Mouse (Mus musculus) midbrain, embryonic 16.5 days (tissue): Measurements from ENCODE around the gene 5330417H12Rik. TPM values are rescaled to one million over a fixed set of nuclear protein-coding genes. Genes with fewer than 3 reads are reported as not detected.

Source experiments
- ATAC-seq: fragments of 200-750 bp; cut with Nextera tagmentation; 2 replicates; pipeline ENCODE4 v1.8.0; 2017; ENCODE audit warnings: moderate TSS enrichment
- H3K27ac ChIP-seq: fragments of 300-500 bp; sonication (generic); 2 replicates; pipeline ENCODE4 v1.5.1; 2014; ENCODE audit warnings: mild to moderate bottlenecking, low read length, mixed read lengths
- H3K27me3 ChIP-seq: fragments of 300-500 bp; sonication (generic); 2 replicates; pipeline ENCODE4 v1.6.1; 2014; ENCODE audit warnings: low read depth, low read length, mixed read lengths; ENCODE audit not compliant: control insufficient read depth, insufficient read depth
- H3K36me3 ChIP-seq: fragments of 300-500 bp; sonication (generic); 2 replicates; pipeline ENCODE4 v1.6.1; 2014; ENCODE audit warnings: mild to moderate bottlenecking, low read length, moderate library complexity, mixed read lengths; ENCODE audit not compliant: control insufficient read depth, insufficient read depth
- H3K4me1 ChIP-seq: fragments of 300-500 bp; sonication (generic); 2 replicates; pipeline ENCODE4 v1.6.1; 2014; ENCODE audit warnings: mild to moderate bottlenecking, low read length, mixed read lengths; ENCODE audit not compliant: control insufficient read depth, insufficient read depth
- H3K4me2 ChIP-seq: fragments of 300-500 bp; sonication (generic); 2 replicates; pipeline ENCODE4 v1.6.1; 2014; ENCODE audit warnings: mild to moderate bottlenecking, low read length, mixed read lengths
- H3K4me3 ChIP-seq: fragments of 300-500 bp; sonication (generic); 2 replicates; pipeline ENCODE4 v1.5.1; 2014; ENCODE audit warnings: low read depth, mild to moderate bottlenecking, low read length, moderate library complexity, mixed read lengths
- H3K9ac ChIP-seq: fragments of 300-500 bp; sonication (generic); 2 replicates; pipeline ENCODE4 v1.6.1; 2014; ENCODE audit warnings: low read depth, low read length, mixed read lengths
- H3K9me3 ChIP-seq: fragments of 300-500 bp; sonication (generic); replicated peaks from 2 replicates; pipeline ENCODE4 v1.6.1; 2014; ENCODE audit warnings: mild to moderate bottlenecking, low read length, mixed read lengths; ENCODE audit not compliant: control insufficient read depth, poor library complexity, severe bottlenecking
- WGBS: fragments of 180-500 bp; shearing (Covaris S2); extraction: QIAGEN DNeasy Blood & Tissue Kit; methylation state at CpG from one replicate; pipeline ENCODE4 v1.1.7; 2014; 5-methylcytosine and 5-hydroxymethylcytosine counted together
- polyA plus RNA-seq: library from polyadenylated mRNA; unstranded; fragments of >200 nt; fragmentation: Nextera tagmentation; extraction: Ambion mirVana; gene quantifications from 2 replicates; pipeline ENCODE4 v1.2.1, GENCODE M21; 2015

5330417H12Rik gene
- polyA plus RNA-seq, 1 experiment from 2014 or later = not detected

- Histone ChIP-seq H3K4me3 (peak within 1 kb of the TSS; percentile 72), H3K9ac (peak within 1 kb of the TSS; percentile 67), H3K27ac (no peak within 1 kb of the TSS; the same call in 1 of the 2 replicates), H3K4me1 (peaks cover 5% of the 10 kb centered on the region; the same call in 1 of the 2 replicates), H3K27me3 (no peaks in the 10 kb centered on the region), H3K4me2 (peak within 1 kb of the TSS; percentile 97), H3K9me3 (no peaks in the 10 kb centered on the region), H3K36me3 (no peaks in the 10 kb centered on the region)
- WGBS = under 1% methylated on average over 24 of the region's 24 CpGs
- ATAC-seq = peak; percentile 96
Observed at GRCm38 (mm10) chr7:107594857-107595402, 30.0 kb downstream of the 5330417H12Rik start, which contains the start of gene Ppfibp2. Gene Ppfibp2 (plus strand): TSS chr7:107595207.

GRCm38 (mm10) chr7:107594325-107594856 is 30.6 kb downstream of the 5330417H12Rik start:
- H3K36me3 ChIP-seq = no peaks in the 10 kb centered on the region
- H3K4me2 ChIP-seq = peak overlapping the region; percentile 97
- peak overlapping the region; percentile 72 for H3K4me3 ChIP-seq
- WGBS = 2% methylated on average over 16 of the region's 16 CpGs
- H3K27me3 ChIP-seq = no peaks in the 10 kb centered on the region
- peaks cover 5% of the 10 kb centered on the region; the same call in 1 of the 2 replicates for H3K4me1 ChIP-seq
- peak; percentile 88 for ATAC-seq
- no peaks in the 10 kb centered on the region for H3K9me3 ChIP-seq
- H3K9ac ChIP-seq = peak overlapping the region; percentile 67
- H3K27ac ChIP-seq = no peak overlapping the region; the same call in 1 of the 2 replicates

GRCm38 (mm10) chr7:107593904-107594303 is 31.1 kb downstream of the 5330417H12Rik start:
- H3K9ac ChIP-seq = no peak overlapping the region
- no peaks in the 10 kb centered on the region for H3K9me3 ChIP-seq
- no peak overlapping the region; the same call in 1 of the 2 replicates for H3K27ac ChIP-seq
- peak overlapping the region; percentile 97 for H3K4me2 ChIP-seq
- peaks cover 5% of the 10 kb centered on the region; the same call in 1 of the 2 replicates for H3K4me1 ChIP-seq
- ATAC-seq = 0 out of 2 replicates have a peak, but pooled peaks have one; percentile 0
- H3K4me3 ChIP-seq = no peak overlapping the region; the same call in 1 of the 2 replicates
- WGBS = 32% methylated on average over 7 of the region's 7 CpGs
- H3K27me3 ChIP-seq = no peaks in the 10 kb centered on the region
- no peaks in the 10 kb centered on the region for H3K36me3 ChIP-seq

- ATAC-seq = no peak
- no peak overlapping the region for H3K4me3 ChIP-seq
- 29% methylated on average over 2 of the region's 2 CpGs for WGBS
- no peak overlapping the region for H3K27ac ChIP-seq
- H3K36me3 ChIP-seq = no peaks in the 10 kb centered on the region
- no peaks in the 10 kb centered on the region for H3K9me3 ChIP-seq
- peaks cover 5% of the 10 kb centered on the region; the same call in 1 of the 2 replicates for H3K4me1 ChIP-seq
- H3K4me2 ChIP-seq = no peak overlapping the region
- no peaks in the 10 kb centered on the region for H3K27me3 ChIP-seq
- H3K9ac ChIP-seq = no peak overlapping the region
Observed at GRCm38 (mm10) chr7:107592641-107593040, 32.3 kb downstream of the 5330417H12Rik start.

- ATAC-seq = no peak
Observed at GRCm38 (mm10) chr7:107574276-107574675, 50.7 kb downstream of the 5330417H12Rik start.

More at GRCm38 (mm10) chr7:107574276-107574675, 50.7 kb downstream of the 5330417H12Rik start:
- Histone ChIP-seq H3K27me3 (no peaks in the 10 kb centered on the region), H3K4me3 (no peak overlapping the region), H3K36me3 (no peaks in the 10 kb centered on the region), H3K9me3 (no peaks in the 10 kb centered on the region), H3K27ac (no peak overlapping the region), H3K4me1 (no peaks in the 10 kb centered on the region), H3K9ac (no peak overlapping the region), H3K4me2 (no peak overlapping the region)
- WGBS = 82% methylated on average over 3 of the region's 3 CpGs

Other genes starting within 250 kb of the 5330417H12Rik start
- 2.4 and 3.3 TPM in 2 replicates for gene Olfml1, start 57.7 kb downstream of the 5330417H12Rik start, polyA plus RNA-seq
- gene Ppfibp2, start 30.0 kb downstream of the 5330417H12Rik start, polyA plus RNA-seq = 1.4 TPM in 2 replicates
- gene Cyb5r2, start 132.9 kb upstream of the 5330417H12Rik start, polyA plus RNA-seq = 0.30 TPM in 1 of 2 replicates, not detected in the other
- gene Ovch2, start 176.0 kb upstream of the 5330417H12Rik start, polyA plus RNA-seq = not detected in 2 replicates
- not detected in 2 replicates for gene Olfr467, start 187.1 kb upstream of the 5330417H12Rik start, polyA plus RNA-seq
- gene Olfr469, start 200.4 kb upstream of the 5330417H12Rik start, polyA plus RNA-seq = not detected in 2 replicates
- not detected in 2 replicates for gene Olfr470, start 222.3 kb upstream of the 5330417H12Rik start, polyA plus RNA-seq